Mouse (Mus musculus) heart, adult 18-20 months (tissue): ENCODE results near the gene Mast3. TPM values are rescaled to one million over a fixed set of nuclear protein-coding genes. Genes with fewer than 3 reads are reported as not detected.
A peak's percentile ranks its signal among the peaks of the same experiment; 100 is the strongest.
"Not testable (repeated sequence)": the region's sequence is repeated elsewhere in the genome, so short reads cannot be mapped to it uniquely, and the experiment has no call there.

Source experiments
- DNase-seq, 2 experiments: peaks; one replicate each; pipeline ENCODE4 v3.0.0; 2021 to 2022; ENCODE audit warnings: mixed read lengths in 1 of 2
- total RNA-seq, 2 experiments: library from RNA; stranded (reverse); gene quantifications; 2 replicates each; pipeline ENCODE4 v1.2.3; 2021

The Mast3 gene
- total RNA-seq, 2 experiments from 2014 or later = 6.8 to 9.8 TPM

- DNase-seq = peak; percentile 33 to 48
Observed at GRCm38 (mm10) chr8:70834071-70834470, 29.2 kb upstream of the Mast3 start.

- peak; percentile 89 to 91 for DNase-seq
Observed at GRCm38 (mm10) chr8:70833520-70833919, 28.7 kb upstream of the Mast3 start.

GRCm38 (mm10) chr8:70833018-70833482 is 28.2 kb upstream of the Mast3 start:
- peak; percentile 54 to 68 for DNase-seq

- peak; percentile 45 to 62 for DNase-seq
Observed at GRCm38 (mm10) chr8:70832371-70832770, 27.5 kb upstream of the Mast3 start.

- no peak for DNase-seq
Observed at GRCm38 (mm10) chr8:70831517-70831916, 26.7 kb upstream of the Mast3 start.

- DNase-seq = no peak
Observed at GRCm38 (mm10) chr8:70827796-70828195, 22.9 kb upstream of the Mast3 start.

GRCm38 (mm10) chr8:70827010-70827409 is 22.2 kb upstream of the Mast3 start:
- no peak for DNase-seq

- no peak for DNase-seq
Observed at GRCm38 (mm10) chr8:70825816-70826215, 21.0 kb upstream of the Mast3 start.

GRCm38 (mm10) chr8:70823802-70824201 is 18.9 kb upstream of the Mast3 start:
- no peak for DNase-seq

GRCm38 (mm10) chr8:70822594-70822993 is 17.7 kb upstream of the Mast3 start:
- DNase-seq = not testable (repeated sequence)

GRCm38 (mm10) chr8:70821992-70822391 is 17.1 kb upstream of the Mast3 start:
- no peak for DNase-seq

- peak; percentile 68 to 86 for DNase-seq
Observed at GRCm38 (mm10) chr8:70821399-70821962, 16.6 kb upstream of the Mast3 start.

- peak; percentile 73 to 89 for DNase-seq
Observed at GRCm38 (mm10) chr8:70820101-70820935, 15.5 kb upstream of the Mast3 start.

GRCm38 (mm10) chr8:70816679-70817078 is 11.8 kb upstream of the Mast3 start:
- peak; percentile 44 to 47 for DNase-seq

GRCm38 (mm10) chr8:70812885-70813284 is 8.0 kb upstream of the Mast3 start:
- no peak for DNase-seq

- DNase-seq = no peak
Observed at GRCm38 (mm10) chr8:70812055-70812454, 7.2 kb upstream of the Mast3 start.

GRCm38 (mm10) chr8:70810962-70811680 is 6.3 kb upstream of the Mast3 start:
- DNase-seq = no peak

GRCm38 (mm10) chr8:70808955-70809701 is 4.3 kb upstream of the Mast3 start:
- DNase-seq = no peak

- no peak for DNase-seq
Observed at GRCm38 (mm10) chr8:70808239-70808638, 3.4 kb upstream of the Mast3 start, which contains the start of gene Il12rb1. Gene Il12rb1 (plus strand): TSS chr8:70808449.

- DNase-seq = no peak
Observed at GRCm38 (mm10) chr8:70807304-70807703, 2.5 kb upstream of the Mast3 start.

GRCm38 (mm10) chr8:70806541-70806940 is 1.7 kb upstream of the Mast3 start:
- peak; percentile 52 to 83 for DNase-seq
